Mouse (Mus musculus) MEL (cell line): ENCODE results near the gene Bcl2l1.

ENCODE experiments used
- CHD1 ChIP-seq: IDR thresholded peaks from 2 replicates; pipeline ENCODE4 v1.6.1; 2012; ENCODE audit warnings: low read depth, mild to moderate bottlenecking, inconsistent platforms, low read length, improper control_type of control experiment
- CTCF ChIP-seq, 3 experiments: IDR thresholded peaks in 2 of 3; conservative IDR thresholded peaks in 1 of 3; 2 replicates each; pipeline ENCODE4 v1.5.1; 2011 to 2012; ENCODE audit warnings: low read length in 3 of 3, low read depth in 2 of 3, mild to moderate bottlenecking in 2 of 3, improper control_type of control experiment in 1 of 3, inconsistent platforms in 1 of 3, mixed read lengths in 1 of 3, moderate library complexity in 1 of 3; ENCODE audit not compliant: control insufficient read depth in 1 of 3, insufficient read depth in 1 of 3, poor library complexity in 1 of 3, severe bottlenecking in 1 of 3
- EP300 ChIP-seq, 2 experiments: IDR thresholded peaks; 2 replicates each; pipeline ENCODE4 v1.6.1; 2011; ENCODE audit warnings: improper control_type of control experiment in 2 of 2, low read length in 2 of 2, low read depth in 1 of 2, mild to moderate bottlenecking in 1 of 2
- ETS1 ChIP-seq: IDR thresholded peaks from 2 replicates; pipeline ENCODE4 v1.6.1; 2012; ENCODE audit warnings: low read depth, mild to moderate bottlenecking, inconsistent platforms, low read length, improper control_type of control experiment, moderate library complexity
- JUND ChIP-seq: IDR thresholded peaks from 2 replicates; pipeline ENCODE4 v1.6.1; 2011; ENCODE audit warnings: low read depth, mild to moderate bottlenecking, improper control_type of control experiment, low read length
- KAT2A ChIP-seq: conservative IDR thresholded peaks from 2 replicates; pipeline ENCODE4 v1.6.1; 2012; ENCODE audit warnings: low read depth, low read length, improper control_type of control experiment, inconsistent platforms
- MXI1 ChIP-seq: IDR thresholded peaks from 2 replicates; pipeline ENCODE4 v1.6.1; 2011; ENCODE audit warnings: mild to moderate bottlenecking, low read depth, low read length, improper control_type of control experiment
- NRF1 ChIP-seq: IDR thresholded peaks from 2 replicates; pipeline ENCODE4 v1.6.1; 2014; ENCODE audit warnings: low read depth, mild to moderate bottlenecking, inconsistent platforms, low read length, improper control_type of control experiment, moderate library complexity; ENCODE audit not compliant: poor library complexity, insufficient read depth, severe bottlenecking
- POLR2A ChIP-seq, 2 experiments: IDR thresholded peaks; 2 replicates each; pipeline ENCODE4 v1.6.1; 2011 to 2012; ENCODE audit warnings: low read length in 2 of 2, mild to moderate bottlenecking in 2 of 2, control low read depth in 1 of 2, improper control_type of control experiment in 1 of 2, low read depth in 1 of 2, moderate library complexity in 1 of 2; ENCODE audit not compliant: control insufficient read depth in 1 of 2, insufficient read depth in 1 of 2, poor library complexity in 1 of 2
- POLR2AphosphoS5 ChIP-seq: IDR thresholded peaks from 2 replicates; pipeline ENCODE4 v1.6.1; 2012; ENCODE audit warnings: low read depth, borderline replicate concordance, mild to moderate bottlenecking, inconsistent platforms, low read length, moderate library complexity, mixed read lengths

DNA sequence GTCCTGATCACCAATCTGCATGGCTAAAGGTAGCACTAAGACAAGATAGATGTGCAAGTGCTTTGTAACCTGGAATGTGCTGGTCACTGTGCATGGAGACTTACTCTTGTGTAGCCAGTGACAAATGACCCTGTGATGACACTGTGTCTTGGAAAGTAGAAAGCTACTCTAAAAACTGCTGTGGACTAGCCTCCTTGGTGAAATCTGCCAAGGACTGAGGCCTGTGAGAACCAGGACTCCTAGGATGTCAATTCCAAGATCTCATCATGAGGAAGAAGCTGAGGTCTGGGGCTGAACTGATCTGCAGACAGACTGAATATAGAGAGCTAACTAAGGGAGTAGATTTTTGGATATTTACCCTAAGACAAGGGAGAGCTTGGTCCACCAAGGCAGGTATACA lies 10.0 kb downstream of the Bcl2l1 start:
- TF ChIP-seq POLR2A (IDR thresholded peaks at IDR 0.05; ENCODE audit: control insufficient read depth in 1 of 2, insufficient read depth in 1 of 2, low read depth in 1 of 2, low read length in 2 of 2, poor library complexity in 1 of 2) (no peak), CHD1 (no peak), KAT2A (no peak), JUND (no peak), CTCF (IDR thresholded peaks at IDR 0.05 in 2 of 3, conservative IDR thresholded peaks at IDR 0.05 in 1 of 3; ENCODE audit: control insufficient read depth in 1 of 3, insufficient read depth in 1 of 3, low read depth in 2 of 3, low read length in 3 of 3, poor library complexity in 1 of 3, severe bottlenecking in 1 of 3) (no peak), ETS1 (no peak), MXI1 (no peak), NRF1 (no peak), POLR2AphosphoS5 (no peak), EP300 (IDR thresholded peaks at IDR 0.05; ENCODE audit: low read depth in 1 of 2, low read length in 2 of 2) (no peak)
